Mouse (Mus musculus) C2C12 (cell line): ENCODE measurements around the gene Timp3.

Source experiments
- CEBPB ChIP-seq: IDR thresholded peaks from one replicate; pipeline ENCODE4 v1.6.1; 2011; ENCODE audit warnings: low read depth, mild to moderate bottlenecking, control low read depth, moderate library complexity
- CTCF ChIP-seq: IDR thresholded peaks from one replicate; pipeline ENCODE4 v1.5.1; 2011; ENCODE audit not compliant: control insufficient read depth, insufficient read depth, insufficient read length
- MYOD1 ChIP-seq: IDR thresholded peaks from one replicate; pipeline ENCODE4 v1.6.1; 2011; ENCODE audit warnings: low read depth; ENCODE audit not compliant: control insufficient read depth, insufficient read length
- MYOG ChIP-seq: IDR thresholded peaks from one replicate; pipeline ENCODE4 v1.6.1; 2011; ENCODE audit not compliant: control insufficient read depth, insufficient read length; ENCODE audit errors: extremely low read depth

- TF ChIP-seq CTCF (no peak), MYOD1 (no peak), MYOG (no peak), CEBPB (no peak)
These were observed 15.3 kb downstream of the Timp3 start for GRCm38 (mm10) chr10:86315513-86315912.
